In the genomic region with DNA sequence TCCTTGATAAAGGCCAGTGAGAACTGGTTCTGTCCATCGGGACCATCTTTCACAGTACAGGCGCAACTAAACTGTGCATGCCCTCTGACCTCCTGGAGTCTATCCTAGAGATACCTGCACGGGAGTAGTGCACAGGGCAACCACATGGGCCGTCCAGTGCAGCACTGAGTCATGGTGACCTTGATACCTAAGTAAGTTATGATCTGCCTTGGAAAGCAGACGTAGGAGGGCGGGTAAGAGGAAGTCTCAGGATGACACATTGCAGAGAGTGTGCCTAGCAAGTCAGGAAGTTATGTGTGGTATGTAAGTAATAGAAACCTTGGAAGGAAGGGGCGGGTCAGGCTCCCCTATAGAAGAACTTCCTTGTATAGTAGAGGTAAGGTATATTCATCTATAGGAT, we compare ENCODE assay signal across 12 mouse cellular contexts. TPM values are rescaled to one million over a fixed set of nuclear protein-coding genes. Genes with fewer than 3 reads are reported as not detected.
DNase-seq lines count a peak whose midpoint lies in the region; ATAC-seq lines count a peak whose summit lies in the region.
"Had no signal": no experiment of that assay in that cellular context is flagged by ENCODE, and none has a peak within 500 bp of the region (broad histone marks: within the 10 kb centered on the region; RNA-seq: fewer than 3 reads in every experiment).

No protein-coding gene starts in this region.

- peak; percentile 84 for ATAC-seq in megakaryocyte progenitor cell, adult 5-6 weeks (replicated peaks; ENCODE audit: poor library complexity)

- intact Hi-C loops in gastrocnemius, postnatal 14 days (cut with DNase I; ENCODE audit: low total_unique reads) = no loop called here

- DNase-seq in 3134 (ENCODE audit: extremely low read depth, insufficient read length, low spot score) (peak; percentile 36), 3T3-L1 (ENCODE audit: low read depth, low spot score) (peak; percentile 86)
- DNase-seq in adrenal gland, postnatal 36 days = peak; percentile 59 to 64
- no peak for DNase-seq in ovary, adult 18-20 months (ENCODE audit: low spot score)
- DNase-seq in cerebellum, postnatal 25 days = no peak
- DNase-seq in gastrocnemius, postnatal 14 days = no peak
- DNase-seq: cerebellum, adult 11-12 months; heart, postnatal 36 days; liver; lung, adult 18-20 months had no signal

RNA-seq across cellular contexts. Expression of a gene that starts 15.3 kb away (rescaled TPM):
- total RNA-seq in adrenal gland, postnatal 36 days (2021) = 1 to 10 TPM in 1 of 2 experiments, under 1 TPM in 1; 0.99 to 1.3 TPM
- 0.07 and 0.42 TPM in 2 replicates for total RNA-seq in megakaryocyte progenitor cell, adult 5-6 weeks (2015)
- total RNA-seq in megakaryocyte progenitor cell, adult 5-6 weeks (2017) = 0.25 and 0.78 TPM in 2 replicates
- total RNA-seq in gastrocnemius, postnatal 14 days (2021) = 1 to 10 TPM in 1 of 2 experiments, under 1 TPM in 1; 0.74 to 1.4 TPM
- total RNA-seq: monocyte, adult 5-6 weeks had no signal

RNA-seq across cellular contexts. Expression of a gene that starts 55.1 kb away (rescaled TPM):
- total RNA-seq in adrenal gland, postnatal 36 days (2021) = 1 to 10 TPM; 2.1 TPM
- total RNA-seq in megakaryocyte progenitor cell, adult 5-6 weeks (2015) = not detected in 2 replicates
- total RNA-seq in megakaryocyte progenitor cell, adult 5-6 weeks (2017) = not detected in 2 replicates
- total RNA-seq in gastrocnemius, postnatal 14 days (2021) = 1 to 10 TPM; 1.6 to 1.7 TPM
- total RNA-seq: monocyte, adult 5-6 weeks had no signal

Comparison
In these comparisons a context has a peak if more than half of its experiments do, and no peak if none do; other contexts are left out.
1. DNase-seq: peak in 3134 (single experiment), 3T3-L1 (single experiment) and adrenal gland, postnatal 36 days (2 of 2); none in ovary, adult 18-20 months (single experiment), cerebellum, postnatal 25 days (0 of 2) and gastrocnemius, postnatal 14 days (single experiment).